Comparison of ENCODE assay signal across 26 mouse cellular contexts in the genomic region with DNA sequence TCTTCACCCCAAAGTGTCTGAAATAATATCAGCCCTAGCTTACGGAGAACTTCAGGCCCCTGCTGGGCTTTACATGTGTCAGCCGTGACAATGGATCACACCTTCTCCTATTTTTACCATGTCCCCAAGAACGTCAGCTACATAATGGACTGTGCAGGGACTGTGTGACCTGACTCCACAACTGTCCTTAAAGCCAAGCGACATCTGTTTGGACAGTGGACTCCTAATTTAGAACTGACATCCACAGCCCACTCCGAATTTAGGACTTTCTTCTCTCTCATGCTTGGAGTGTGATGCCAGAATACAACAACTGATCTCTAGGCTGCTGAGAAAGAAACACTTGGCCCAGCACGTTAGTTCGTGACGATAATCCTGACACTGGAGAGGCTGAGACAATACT.
DNase-seq lines count a peak whose midpoint lies in the region; ATAC-seq and TF ChIP-seq lines count a peak whose summit lies in the region.
"Had no signal": no experiment of that assay in that cellular context is flagged by ENCODE, and none has a peak within 500 bp of the region (broad histone marks: within the 10 kb centered on the region; RNA-seq: fewer than 3 reads in every experiment).

No protein-coding gene starts in this region.

- H3K4me3 ChIP-seq in gastrocnemius, adult 2 months = no peak overlapping the region
- H3K4me3 ChIP-seq in lung, embryonic 15.5 days = no peak overlapping the region
- H3K4me3 ChIP-seq in lung, postnatal 0 days (ENCODE audit: low read depth, low read length) = no peak overlapping the region
- H3K4me3 ChIP-seq in heart, embryonic 12.5 days = no peak overlapping the region
- no peak overlapping the region for H3K4me3 ChIP-seq in heart, postnatal 0 days (ENCODE audit: low read depth, low read length)
- H3K4me3 ChIP-seq: erythroblast, embryonic 14.5 days; hindbrain, embryonic 10.5 days; hindbrain, embryonic 15.5 days; kidney, embryonic 15.5 days; layer of hippocampus, adult 2 months; left cerebral cortex, adult 2 months; limb, embryonic 13.5 days; midbrain, embryonic 15.5 days; neural tube, embryonic 15.5 days had no signal

- H3K36me3 ChIP-seq in lung, embryonic 15.5 days = no peaks in the 10 kb centered on the region
- H3K36me3 ChIP-seq in lung, postnatal 0 days (ENCODE audit: insufficient read depth, low read length) = no peaks in the 10 kb centered on the region
- peaks cover 5% of the 10 kb centered on the region for H3K36me3 ChIP-seq in heart, embryonic 12.5 days
- H3K36me3 ChIP-seq in heart, postnatal 0 days (replicated peaks; ENCODE audit: control insufficient read depth, insufficient read depth, low read length) = 0 out of 2 replicates have a peak, but pooled peaks cover 3% of the 10 kb centered on the region

- H3K27me3 ChIP-seq in lung, embryonic 15.5 days = no peaks in the 10 kb centered on the region
- no peaks in the 10 kb centered on the region for H3K27me3 ChIP-seq in lung, postnatal 0 days (replicated peaks; ENCODE audit: insufficient read depth, low read length)
- no peaks in the 10 kb centered on the region for H3K27me3 ChIP-seq in heart, embryonic 12.5 days (replicated peaks)
- no peaks in the 10 kb centered on the region for H3K27me3 ChIP-seq in heart, postnatal 0 days (ENCODE audit: control insufficient read depth, insufficient read depth, low read length)
- H3K27me3 ChIP-seq: hindbrain, embryonic 15.5 days; kidney, embryonic 15.5 days; limb, embryonic 13.5 days; midbrain, embryonic 15.5 days; neural tube, embryonic 15.5 days had no signal

- intact Hi-C loops in gastrocnemius, adult 2 months (cut with DNase I) = loop anchor here (5.0 kb wide), 2 partner anchors 85 to 115 kb away; no protein-coding TSS in a partner anchor
- intact Hi-C loops in gastrocnemius, postnatal 36 days (cut with DNase I) = loop anchor here (5.0 kb wide), 1 partner anchor 120 kb away; a partner anchor contains a TSS

- WGBS in lung, embryonic 15.5 days = 80% methylated on average over 8 of the region's 8 CpGs
- WGBS in lung, postnatal 0 days = 84% methylated on average over 8 of the region's 8 CpGs
- 56% methylated on average over 8 of the region's 8 CpGs for WGBS in heart, embryonic 12.5 days
- 44% methylated on average over 8 of the region's 8 CpGs for WGBS in heart, postnatal 0 days

- H3K4me2 ChIP-seq in lung, embryonic 15.5 days = no peak overlapping the region
- no peak overlapping the region for H3K4me2 ChIP-seq in lung, postnatal 0 days (replicated peaks; ENCODE audit: low read depth, low read length)
- no peak overlapping the region for H3K4me2 ChIP-seq in heart, embryonic 12.5 days
- no peak overlapping the region for H3K4me2 ChIP-seq in heart, postnatal 0 days (ENCODE audit: low read depth, low read length)
- H3K4me2 ChIP-seq: hindbrain, embryonic 15.5 days; kidney, embryonic 15.5 days; limb, embryonic 13.5 days; liver, embryonic 11.5 days; midbrain, embryonic 15.5 days; neural tube, embryonic 15.5 days had no signal

- peaks cover 11% of the 10 kb centered on the region for H3K4me1 ChIP-seq in lung, embryonic 15.5 days
- H3K4me1 ChIP-seq in lung, postnatal 0 days (ENCODE audit: insufficient read depth, low read depth, low read length) = peaks cover 4% of the 10 kb centered on the region; the same call in 1 of the 2 replicates
- peaks cover 41% of the 10 kb centered on the region for H3K4me1 ChIP-seq in heart, embryonic 12.5 days (replicated peaks)
- H3K4me1 ChIP-seq in heart, postnatal 0 days (ENCODE audit: control insufficient read depth, insufficient read depth) = peaks cover 10% of the 10 kb centered on the region; the same call in 1 of the 2 replicates
- H3K4me1 ChIP-seq: midbrain, embryonic 15.5 days had no signal

- no peak for DNase-seq in gastrocnemius, adult 2 months
- DNase-seq in gastrocnemius, postnatal 36 days = no peak
- no peak for DNase-seq in lung, postnatal 0 days (ENCODE audit: low spot score)
- DNase-seq in heart, postnatal 0 days (ENCODE audit: low spot score) = peak; percentile 34
- DNase-seq in ovary, postnatal 10 days (ENCODE audit: low spot score) = no peak
- DNase-seq in cerebellum, adult 9-11 months = no peak
- DNase-seq: adrenal gland, postnatal 25 days; cerebellum, adult 18-20 months; forebrain, postnatal 0 days; kidney, adult 11 months; kidney, postnatal 36 days; right cerebral cortex, postnatal 25 days had no signal

- TF ChIP-seq EP300 in lung, postnatal 0 days (IDR thresholded peaks at IDR 0.05) = no peak
- no peak for TF ChIP-seq EP300 in heart, postnatal 0 days (IDR thresholded peaks at IDR 0.05; ENCODE audit: low read depth)

- peak overlapping the region; percentile 68 for H3K27ac ChIP-seq in gastrocnemius, adult 2 months
- 0 out of 2 replicates have a peak overlapping the region, but pooled peaks have one; percentile 27 for H3K27ac ChIP-seq in lung, embryonic 15.5 days
- no peak overlapping the region for H3K27ac ChIP-seq in lung, postnatal 0 days (ENCODE audit: low read length)
- peak overlapping the region; percentile 76 for H3K27ac ChIP-seq in heart, embryonic 12.5 days (ENCODE audit: poor library complexity, severe bottlenecking)
- peak overlapping the region; percentile 63 for H3K27ac ChIP-seq in heart, postnatal 0 days (ENCODE audit: low read depth)
- H3K27ac ChIP-seq: hindbrain, embryonic 10.5 days; hindbrain, embryonic 15.5 days; layer of hippocampus, adult 2 months; left cerebral cortex, adult 2 months; limb, embryonic 13.5 days; macrophage; midbrain, embryonic 15.5 days; neural tube, embryonic 15.5 days had no signal

- ATAC-seq in lung, embryonic 15.5 days (ENCODE audit: borderline replicate concordance, extremely low read depth, low FRiP score, low TSS enrichment) = no peak
- ATAC-seq in lung, postnatal 0 days = no peak
- no peak; the same call in 1 of the 2 replicates for ATAC-seq in heart, embryonic 12.5 days (ENCODE audit: insufficient number of reproducible peaks, low FRiP score)
- ATAC-seq in heart, postnatal 0 days (ENCODE audit: insufficient read depth, low read depth) = peak; percentile 46
- ATAC-seq: forebrain, postnatal 0 days; inflammation-experienced regulatory T-cells, adult 6 months; midbrain, embryonic 15.5 days had no signal

- H3K9me3 ChIP-seq in lung, embryonic 15.5 days = no peaks in the 10 kb centered on the region
- H3K9me3 ChIP-seq in lung, postnatal 0 days (ENCODE audit: low read length) = no peaks in the 10 kb centered on the region
- no peaks in the 10 kb centered on the region for H3K9me3 ChIP-seq in heart, embryonic 12.5 days (replicated peaks)
- H3K9me3 ChIP-seq in heart, postnatal 0 days (replicated peaks; ENCODE audit: control insufficient read depth, low read length) = no peaks in the 10 kb centered on the region
- H3K9me3 ChIP-seq: hindbrain, embryonic 10.5 days; hindbrain, embryonic 15.5 days; kidney, embryonic 15.5 days; limb, embryonic 13.5 days; midbrain, embryonic 15.5 days; neural tube, embryonic 15.5 days had no signal

- no peak for TF ChIP-seq CTCF in gastrocnemius, adult 2 months (IDR thresholded peaks at IDR 0.05)
- TF ChIP-seq CTCF in lung, postnatal 0 days (IDR thresholded peaks at IDR 0.05) = no peak
- TF ChIP-seq CTCF in heart, postnatal 0 days (IDR thresholded peaks at IDR 0.05; ENCODE audit: low read depth) = no peak

- no peak overlapping the region for H3K9ac ChIP-seq in lung, embryonic 15.5 days
- no peak overlapping the region for H3K9ac ChIP-seq in lung, postnatal 0 days (replicated peaks; ENCODE audit: low read depth)
- H3K9ac ChIP-seq in heart, embryonic 12.5 days = 0 out of 2 replicates have a peak overlapping the region, but pooled peaks have one; percentile 19
- H3K9ac ChIP-seq in heart, postnatal 0 days (replicated peaks; ENCODE audit: low read depth, low read length) = no peak overlapping the region
- H3K9ac ChIP-seq: forebrain, postnatal 0 days; hindbrain, embryonic 15.5 days; kidney, embryonic 15.5 days; limb, embryonic 13.5 days; midbrain, embryonic 15.5 days; neural tube, embryonic 15.5 days had no signal
